Mouse (Mus musculus) adrenal gland, postnatal 14 days (tissue): ENCODE data around the gene Unk. TPM values are rescaled to one million over a fixed set of nuclear protein-coding genes. Genes with fewer than 3 reads are reported as not detected.
"Not testable (repeated sequence)": the region's sequence is repeated elsewhere in the genome, so short reads cannot be mapped to it uniquely, and the experiment has no call there.

ENCODE experiments used
- DNase-seq: peaks from one replicate; pipeline ENCODE4 v3.0.0; 2021; ENCODE audit warnings: mixed read lengths
- total RNA-seq: library from RNA; stranded (reverse); gene quantifications from 2 replicates; pipeline ENCODE4 v1.2.3, GENCODE M21; 2021

The Unk gene
- total RNA-seq, 1 experiment from 2014 or later: 20.6 TPM

DNA sequence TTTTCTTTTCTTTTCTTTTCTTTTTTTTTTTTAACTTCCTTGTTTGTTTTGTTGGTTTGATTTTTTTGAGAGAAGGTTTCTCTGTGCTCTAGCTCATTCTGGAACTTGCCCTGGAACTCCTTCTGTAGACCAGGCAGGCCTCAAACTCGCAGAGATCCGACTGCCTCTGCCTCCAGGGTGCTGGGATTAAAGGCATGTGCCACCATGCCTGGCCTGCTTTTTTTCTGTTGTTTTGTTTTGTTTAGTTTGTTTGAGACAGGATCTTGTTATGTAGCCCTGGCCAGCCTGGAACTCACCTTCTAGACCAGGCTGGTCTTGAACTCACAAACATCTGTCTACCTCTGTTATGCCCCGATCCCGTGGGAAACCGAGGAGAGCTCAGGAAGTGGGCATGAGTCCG is 59.4 kb downstream of the Unk start:
- DNase-seq: no peak

- DNase-seq: no peak
Measured at GRCm38 (mm10) chr11:116091591-116091990, 61.5 kb downstream of the Unk start.

DNA sequence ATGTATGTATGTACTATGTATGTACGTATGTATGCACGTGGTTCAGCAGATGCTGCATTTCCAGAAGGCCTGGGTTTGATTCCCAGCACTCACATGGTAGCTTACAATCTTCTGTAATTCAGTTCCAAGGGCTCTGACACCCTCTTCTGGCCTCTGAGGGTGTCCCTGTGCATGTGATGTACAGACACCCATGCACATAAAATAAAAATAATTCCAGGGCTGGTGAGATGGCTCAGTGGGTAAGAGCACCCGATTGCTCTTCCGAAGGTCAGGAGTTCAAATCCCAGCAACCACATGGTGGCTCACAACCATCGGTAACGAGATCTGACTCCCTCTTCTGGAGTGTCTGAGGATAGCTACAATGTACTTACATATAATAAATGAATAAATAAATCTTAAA is 62.8 kb downstream of the Unk start:
- DNase-seq: not testable (repeated sequence)

GRCm38 (mm10) chr11:116093771-116094565 is 63.8 kb downstream of the Unk start:
- peak; percentile 48 for DNase-seq

DNA sequence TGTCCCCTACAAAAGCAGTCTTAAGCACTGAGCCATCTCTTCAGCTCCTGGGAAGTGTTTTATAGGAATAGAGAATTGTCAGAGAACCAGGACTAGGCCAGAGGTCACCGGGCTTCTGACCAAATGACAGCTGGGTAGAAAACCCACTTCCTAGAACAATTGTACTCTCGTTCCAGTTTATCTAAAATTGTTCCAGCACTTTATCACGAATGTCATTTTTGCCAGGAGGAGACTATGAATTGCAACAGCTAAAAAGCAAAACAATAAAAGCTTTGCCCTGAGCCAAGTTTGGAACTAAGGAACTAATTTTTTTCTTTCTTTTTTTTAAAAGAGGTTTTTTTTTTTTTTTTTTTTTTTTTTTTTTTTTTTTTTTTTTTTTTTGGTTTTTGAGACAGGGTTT is 65.5 kb downstream of the Unk start:
- DNase-seq: peak; percentile 76

GRCm38 (mm10) chr11:116096213-116097108 is 66.3 kb downstream of the Unk start:
- DNase-seq: peak; percentile 59

DNA sequence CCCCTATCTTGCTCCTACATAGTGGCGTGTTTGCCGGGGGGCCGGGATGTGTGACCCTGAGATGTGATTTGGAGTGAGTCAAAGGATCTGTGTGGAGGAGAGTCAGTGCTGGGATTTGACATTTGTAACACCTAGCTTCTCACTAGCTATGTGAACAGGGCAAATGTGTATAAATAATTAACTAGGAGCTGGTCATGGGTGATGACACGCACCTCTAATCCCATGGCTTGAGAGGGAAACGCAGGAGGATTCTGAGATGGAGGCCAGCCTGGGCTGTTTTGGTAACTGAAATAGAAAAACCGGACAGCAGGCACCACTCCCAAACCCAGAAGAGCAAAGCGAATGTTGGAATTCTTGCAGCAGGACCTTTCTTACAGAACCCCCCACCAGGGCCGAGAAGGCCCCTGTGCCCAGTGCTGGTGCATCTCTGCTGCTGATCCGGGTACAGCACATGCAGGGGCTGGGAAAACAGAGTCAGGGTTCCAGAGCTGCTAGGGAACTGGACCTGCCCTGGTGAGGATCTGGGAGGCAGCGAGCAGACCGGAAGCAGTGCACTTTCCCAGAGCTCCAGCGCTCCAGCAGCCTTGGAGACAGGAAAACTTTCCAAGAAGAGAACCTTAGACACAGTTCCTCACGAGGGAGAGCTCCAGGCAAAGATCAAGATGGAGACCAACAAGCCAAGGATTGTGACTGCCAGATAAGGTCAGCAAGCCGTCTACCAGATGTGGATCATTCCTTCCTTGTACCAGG is 68.8 kb downstream of the Unk start:
- DNase-seq: no peak

- no peak for DNase-seq
Measured at GRCm38 (mm10) chr11:116099462-116099861, 69.3 kb downstream of the Unk start.

DNA sequence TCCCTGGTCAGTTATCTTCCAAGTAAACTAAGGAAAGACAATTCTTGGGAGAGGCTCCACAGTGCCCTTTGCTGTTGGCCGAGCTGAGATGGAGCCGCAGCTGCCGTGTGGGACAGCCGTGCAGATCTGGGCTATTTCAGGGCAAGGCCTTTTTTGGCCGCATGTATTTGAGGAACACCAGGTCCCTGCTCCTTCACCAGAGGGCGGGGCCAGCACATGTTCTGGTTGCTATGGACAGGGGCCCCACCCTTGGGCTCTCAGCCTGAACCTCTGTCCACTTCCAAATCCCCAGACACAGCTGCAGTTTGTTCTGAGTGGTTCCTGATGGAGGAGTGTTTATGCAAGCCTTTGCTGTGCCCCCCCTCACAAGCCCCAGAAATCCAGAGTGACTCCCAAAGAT is 70.3 kb downstream of the Unk start:
- DNase-seq: peak; percentile 54

DNA sequence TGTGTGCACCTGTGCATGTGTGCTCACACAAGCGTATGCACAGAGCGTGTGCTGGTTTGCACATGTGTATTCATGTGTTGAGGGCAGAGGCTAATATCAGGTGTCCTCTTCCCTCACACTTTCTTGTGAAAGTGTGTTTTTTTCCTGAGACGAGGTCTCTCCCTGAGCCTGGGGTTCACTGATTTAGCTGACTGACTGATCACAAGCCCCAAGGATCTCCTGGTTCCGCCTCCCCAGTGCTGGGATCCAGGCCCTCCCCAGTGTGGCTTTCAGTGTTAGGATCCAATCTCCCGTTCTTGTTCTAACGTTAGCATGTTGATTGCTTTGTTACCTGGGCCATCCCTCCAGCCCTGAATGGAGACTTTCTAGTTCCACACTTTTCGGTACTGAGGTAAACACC is 70.7 kb downstream of the Unk start:
- DNase-seq: no peak

DNA sequence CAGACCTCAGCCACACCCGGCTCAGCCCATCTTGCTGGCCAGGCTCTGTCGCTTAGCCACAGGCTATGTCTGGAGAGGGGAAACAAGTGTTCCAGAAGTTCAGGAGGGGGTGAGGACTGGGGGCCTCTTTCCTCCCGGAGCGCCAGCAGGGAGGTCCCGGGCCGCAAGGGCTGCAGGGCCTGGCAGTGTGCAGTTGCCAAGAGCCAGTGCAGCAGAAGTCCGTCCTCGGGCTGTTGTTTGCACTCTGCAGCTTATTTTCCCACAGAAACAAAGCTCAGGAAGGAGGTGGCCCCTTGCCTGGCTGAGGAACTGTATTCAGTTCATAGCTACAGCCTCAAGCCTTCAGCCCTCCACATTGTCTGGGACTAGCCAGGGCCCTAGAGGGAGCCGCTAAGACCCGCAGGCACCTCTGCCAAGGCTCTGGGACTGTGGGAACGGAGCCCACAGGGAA is 71.8 kb downstream of the Unk start:
- peak; percentile 57 for DNase-seq

GRCm38 (mm10) chr11:116102472-116102871 is 72.3 kb downstream of the Unk start:
- DNase-seq: no peak

- DNase-seq: no peak
Measured at GRCm38 (mm10) chr11:116103572-116103971, 73.5 kb downstream of the Unk start.

DNA sequence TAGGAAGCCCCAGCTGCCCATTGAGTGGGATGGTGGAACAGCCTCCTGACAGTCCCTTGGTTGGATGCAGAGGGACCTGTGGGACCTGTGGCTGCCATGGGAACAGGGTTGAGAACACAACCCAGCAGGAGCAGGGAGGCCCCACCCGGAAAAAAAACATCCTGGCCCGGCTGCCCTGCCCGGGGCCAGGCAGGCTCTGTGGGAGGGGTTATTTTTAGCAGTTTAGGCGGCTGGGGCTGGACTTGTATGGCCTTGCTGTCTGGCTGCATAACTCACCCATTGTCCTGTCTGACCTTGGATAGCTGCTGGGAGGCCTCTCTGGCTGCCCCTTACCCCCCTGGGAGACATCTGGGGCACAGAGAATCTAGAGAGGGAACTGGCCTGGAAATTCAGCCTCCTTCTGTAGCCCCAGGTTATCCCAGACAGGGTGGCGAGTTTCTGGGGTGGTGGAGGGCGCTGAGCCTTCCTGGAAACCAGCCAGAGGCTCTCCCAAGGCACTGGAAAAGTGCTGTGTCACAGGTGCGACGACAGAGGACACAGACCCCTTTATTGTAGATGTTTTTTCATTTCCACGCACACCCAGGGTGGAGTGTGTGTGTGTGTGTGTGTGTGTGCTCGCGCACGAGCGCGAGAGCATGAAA is 74.0 kb downstream of the Unk start:
- DNase-seq: peak; percentile 85

GRCm38 (mm10) chr11:116105065-116105464 is 74.9 kb downstream of the Unk start:
- DNase-seq: no peak

DNA sequence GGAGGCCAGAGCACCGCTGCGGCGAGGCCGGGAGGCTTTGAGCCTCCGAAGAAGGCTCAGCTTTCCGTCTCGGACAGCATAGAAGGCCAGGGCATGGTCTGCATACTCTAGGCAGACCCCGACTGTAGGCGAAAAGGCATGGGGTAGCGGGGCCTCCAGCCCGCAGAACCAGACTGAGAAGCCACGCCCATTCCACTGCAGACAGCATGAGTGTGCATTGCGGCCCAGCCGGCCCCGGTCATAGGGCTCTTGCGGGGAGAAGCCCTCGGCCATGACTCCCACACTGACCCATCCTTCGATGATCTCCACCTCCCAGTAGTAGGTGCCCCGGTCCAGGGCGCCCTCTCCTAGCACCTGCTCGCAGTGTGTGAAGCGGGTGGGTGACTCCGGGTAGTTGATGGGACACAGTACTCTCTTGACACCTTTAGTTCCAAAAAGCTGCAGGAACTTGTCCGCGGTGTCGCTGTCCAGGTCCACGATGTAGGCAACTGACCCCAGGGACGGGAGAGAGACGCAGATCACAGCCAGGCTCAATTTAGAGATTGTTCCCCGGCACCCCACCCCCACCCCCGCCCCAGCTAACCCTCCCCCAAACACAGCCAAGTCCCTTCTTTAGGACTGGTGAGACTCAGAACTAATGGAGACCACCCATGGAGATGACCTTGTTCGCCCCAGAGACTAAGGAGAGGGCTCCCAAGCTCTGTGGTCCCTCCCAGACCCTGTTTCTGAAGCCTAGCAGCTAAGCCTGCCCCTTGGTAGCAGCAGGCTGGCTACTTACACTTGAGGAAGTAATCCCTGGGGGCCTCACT is 76.2 kb downstream of the Unk start:
- DNase-seq: no peak

DNA sequence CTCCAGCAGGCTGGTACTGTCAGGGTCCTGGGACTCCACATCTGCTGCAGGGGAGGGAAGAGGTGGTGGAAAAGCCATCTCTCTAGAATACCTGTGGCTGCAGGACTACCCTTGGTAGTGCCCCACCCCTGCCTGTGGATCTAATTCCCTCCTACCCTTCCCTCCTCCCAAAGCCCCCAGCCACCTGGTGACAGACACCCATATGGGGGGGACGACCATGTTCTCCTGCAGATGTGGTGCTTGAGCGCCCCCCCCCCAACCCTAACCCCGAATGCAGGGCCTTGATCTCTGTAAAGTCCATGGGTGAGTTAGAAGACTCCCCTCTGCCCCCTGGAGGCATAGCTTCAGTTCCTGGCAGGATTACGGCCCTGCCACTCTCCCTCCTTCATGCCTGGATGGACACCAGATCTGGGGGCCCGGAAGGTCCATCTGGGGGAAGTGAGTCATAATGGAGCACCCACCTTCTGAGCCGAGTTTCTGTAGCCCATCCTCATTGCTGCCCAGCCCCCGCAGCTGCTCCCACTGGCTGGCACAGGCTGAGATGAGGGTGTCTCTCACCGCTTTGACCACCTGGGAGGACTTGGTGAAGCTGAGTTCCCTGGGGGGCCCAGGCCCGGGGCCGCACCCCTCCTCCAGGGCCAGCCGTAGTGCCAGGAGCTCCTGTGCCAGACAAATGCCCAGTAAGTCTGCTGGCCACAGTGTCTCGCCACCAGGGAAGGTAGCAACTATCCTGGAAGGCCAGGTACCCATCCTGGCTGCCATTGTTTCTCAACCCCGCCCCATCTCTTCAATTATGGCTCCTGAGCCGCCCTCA is 77.0 kb downstream of the Unk start:
- no peak for DNase-seq

GRCm38 (mm10) chr11:116107777-116108285 is 77.7 kb downstream of the Unk start:
- DNase-seq: no peak

- peak; percentile 65 for DNase-seq
Measured at GRCm38 (mm10) chr11:116108464-116109137, 78.5 kb downstream of the Unk start.
